Mouse (Mus musculus): ENCODE measurements around the gene 1700011M02Rik.
"Not testable (repeated sequence)": the region's sequence is repeated elsewhere in the genome, so short reads cannot be mapped to it uniquely, and the experiment has no call there.

The 1700011M02Rik gene

GRCm38 (mm10) chrX:102908587-102908986 is at the start of gene 1700011M02Rik, which contains the start of gene Dmrtc1a:
TSS of gene 1700011M02Rik (plus strand) at chrX:102908905.
TSS of gene Dmrtc1a (minus strand) at chrX:102908687.
- not testable (repeated sequence) for DNase-seq (ENCODE audit: low read depth, low spot score)

DNA sequence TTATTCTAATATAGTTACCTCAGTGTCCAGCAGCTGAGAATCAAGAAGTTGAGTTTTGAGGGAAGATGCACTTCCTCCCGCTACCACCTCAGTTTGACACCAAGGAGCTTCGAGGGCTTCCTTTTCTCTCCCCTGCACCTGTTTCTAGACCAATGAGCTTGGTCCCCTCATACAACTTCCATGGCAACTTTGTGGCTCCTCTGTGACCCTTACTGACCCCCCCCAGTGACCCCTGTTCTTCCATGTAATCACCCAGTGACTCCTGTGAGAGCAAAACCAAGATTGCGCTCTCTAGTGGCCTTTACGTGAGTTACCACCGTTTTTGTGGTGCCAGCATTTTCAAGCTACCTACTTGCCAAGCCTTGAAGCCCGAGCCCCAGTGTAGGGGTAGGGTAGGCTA is 40.8 kb upstream of the 1700011M02Rik start, which contains the start of gene 1700031F05Rik:
1700031F05Rik (minus strand) TSS at position 101 of the 400 bp plus-strand sequence.
- no peak for DNase-seq (ENCODE audit: low read depth, low spot score)

DNA sequence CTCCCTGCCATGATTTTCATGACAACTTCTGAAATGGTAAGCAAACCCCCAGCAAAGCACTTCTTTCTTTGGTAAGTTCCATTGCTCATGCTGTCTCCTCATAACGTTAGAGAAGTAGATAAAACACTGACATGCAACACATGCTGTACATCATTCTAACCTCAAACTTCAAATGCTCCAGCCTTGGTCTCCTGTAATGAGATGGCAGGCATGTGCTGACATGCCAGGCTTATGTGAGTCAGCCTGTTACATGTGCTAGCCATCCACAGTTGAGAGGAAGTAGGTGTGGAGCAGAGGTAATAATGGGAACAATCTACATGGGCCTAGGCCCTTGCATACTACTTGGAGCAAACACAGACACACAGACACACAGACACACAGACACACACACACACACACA is 6.1 kb downstream of the 1700011M02Rik start:
- not testable (repeated sequence) for DNase-seq (ENCODE audit: low read depth, low spot score)

GRCm38 (mm10) chrX:102926707-102927106 is 18.0 kb downstream of the 1700011M02Rik start:
- DNase-seq (ENCODE audit: low read depth, low spot score): peak; percentile 2

DNA sequence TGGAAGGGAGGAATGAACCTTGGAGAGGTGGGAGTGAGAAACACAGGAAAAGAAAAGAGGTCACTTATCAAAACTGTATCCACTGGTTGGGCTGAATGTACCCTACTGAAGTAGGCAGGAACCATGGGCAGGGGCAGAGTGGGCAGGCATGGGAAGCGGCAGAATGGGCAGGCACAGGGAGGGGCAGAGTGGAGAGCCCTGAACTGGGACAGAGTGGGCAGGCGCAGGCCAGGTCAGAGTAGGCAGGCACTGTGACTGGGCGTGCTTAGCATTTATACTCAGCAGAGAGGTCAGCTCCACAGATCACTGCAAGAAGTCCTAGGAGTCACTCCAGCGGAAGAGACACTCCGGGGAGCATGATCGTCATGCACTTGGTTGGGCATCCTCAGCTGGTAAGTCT is 19.4 kb downstream of the 1700011M02Rik start, which contains the start of gene 1700018G05Rik:
1700018G05Rik (plus strand) TSS at position 301 of the 400 bp plus-strand sequence.
- not testable (repeated sequence) for DNase-seq (ENCODE audit: low read depth, low spot score)

GRCm38 (mm10) chrX:102932992-102933570 is 24.4 kb downstream of the 1700011M02Rik start:
- no peak for DNase-seq (ENCODE audit: low read depth, low spot score)

DNA sequence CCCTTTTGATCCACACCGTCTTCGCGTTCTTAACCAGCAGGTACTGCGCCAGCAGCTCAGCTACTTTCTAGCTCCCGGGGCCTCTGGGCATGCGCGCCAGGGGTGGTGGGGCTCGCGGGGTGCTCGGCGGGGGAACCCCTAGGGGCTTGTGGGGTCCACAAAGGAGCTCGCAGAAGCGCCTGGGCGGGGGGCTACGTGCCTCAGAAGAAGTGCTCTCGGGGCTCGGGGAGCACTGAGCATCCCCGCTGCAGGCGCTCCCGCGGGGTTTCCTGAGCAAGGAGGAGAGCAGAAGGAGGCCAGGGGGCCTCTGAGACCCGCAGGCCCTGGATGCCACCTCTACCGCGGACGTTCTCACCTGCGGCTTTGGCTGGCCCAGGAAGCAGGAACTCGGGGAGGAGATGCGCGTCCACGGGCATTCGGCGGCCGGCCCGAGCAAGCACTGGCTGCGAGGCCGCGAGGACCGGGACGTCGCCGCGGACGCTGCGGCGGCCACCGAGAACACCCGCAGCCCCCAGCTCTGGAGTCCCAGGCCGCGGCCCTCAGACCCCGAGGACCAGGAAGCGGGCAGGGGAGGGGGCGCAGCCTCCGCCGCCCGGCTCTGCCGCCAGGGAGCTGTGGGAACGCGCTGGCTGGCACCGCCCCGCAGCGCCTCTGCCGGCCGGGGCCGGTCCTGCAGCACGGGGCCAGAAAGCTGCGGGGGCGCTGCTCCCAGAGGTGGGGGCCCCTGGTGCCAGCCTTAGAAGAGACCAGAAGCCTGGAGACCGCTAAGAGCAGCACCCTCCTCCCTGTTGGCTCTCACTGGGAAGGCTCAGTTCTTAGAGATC is 25.1 kb downstream of the 1700011M02Rik start:
- DNase-seq (ENCODE audit: low read depth, low spot score): peak; percentile 33

- no peak for DNase-seq (ENCODE audit: low read depth, low spot score)
Observed at GRCm38 (mm10) chrX:102934395-102934764, 25.7 kb downstream of the 1700011M02Rik start.

- no peak for DNase-seq (ENCODE audit: low read depth, low spot score)
Observed at GRCm38 (mm10) chrX:102936743-102937142, 28.0 kb downstream of the 1700011M02Rik start.

- DNase-seq (ENCODE audit: low read depth, low spot score): not testable (repeated sequence)
Observed at GRCm38 (mm10) chrX:102950136-102950535, 41.4 kb downstream of the 1700011M02Rik start.

- DNase-seq (ENCODE audit: low read depth, low spot score): no peak
Observed at GRCm38 (mm10) chrX:102958917-102959316, 50.2 kb downstream of the 1700011M02Rik start.
